Mouse (Mus musculus): ENCODE data around the gene Gm21454.
"Not testable (repeated sequence)": the region's sequence is repeated elsewhere in the genome, so short reads cannot be mapped to it uniquely, and the experiment has no call there.

The Gm21454 gene

DNA sequence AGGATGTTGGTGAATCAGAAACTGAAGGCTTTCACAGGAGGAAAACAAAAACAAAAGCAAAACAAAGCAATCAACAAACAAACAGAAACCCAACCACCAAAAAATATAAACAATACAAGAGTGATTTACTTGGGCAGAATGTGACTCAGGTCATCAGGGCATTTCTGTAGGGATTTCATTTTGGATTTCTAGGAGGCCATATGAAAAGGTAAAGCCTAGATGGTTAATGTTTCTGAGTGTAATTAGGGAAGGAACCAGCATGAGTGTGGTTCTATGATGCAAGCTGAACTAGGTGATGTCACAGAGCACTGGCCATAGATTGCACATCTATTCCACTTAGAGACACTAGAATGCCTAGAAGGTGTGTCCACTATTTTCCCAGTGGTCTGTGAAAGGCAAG, at the start of gene Gm21454, which contains the start of gene Gm21440:
Gm21454 (plus strand) TSS at position 352 of the 400 bp plus-strand sequence.
Gm21440 (plus strand) TSS at position 301 of the 400 bp plus-strand sequence.
- DNase-seq (ENCODE audit: low spot score in 2 of 2), result not testable (repeated sequence)

- DNase-seq (ENCODE audit: low spot score in 2 of 2), result not testable (repeated sequence)
These were observed 28.4 kb upstream of the Gm21454 start, which contains the start of gene Gm21828 for GRCm38 (mm10) chrY:13223828-13224227. Gm21828 (minus strand) TSS chrY:13223928.

- DNase-seq (ENCODE audit: low spot score in 2 of 2), result not testable (repeated sequence)
These were observed 96.7 kb downstream of the Gm21454 start, which contains the start of gene Gm21725 for GRCm38 (mm10) chrY:13348963-13349362. Gm21725 (minus strand) TSS chrY:13349063.

Data from left cerebral cortex, adult 9 months (tissue).